Mouse (Mus musculus): ENCODE results near the gene Tiam2.

The Tiam2 gene

GRCm38 (mm10) chr17:3446191-3446950 is 120.0 kb downstream of the Tiam2 start:
- DNase-seq (ENCODE audit: inconsistent age in 2 of 2, low spot score in 1 of 2): peak in 1 of 2 experiments; percentile 83

- DNase-seq (ENCODE audit: inconsistent age in 2 of 2, low spot score in 1 of 2): peak; percentile 36 to 88
Measured at GRCm38 (mm10) chr17:3448725-3449124, 122.4 kb downstream of the Tiam2 start.

- DNase-seq (ENCODE audit: inconsistent age in 2 of 2, low spot score in 1 of 2): peak; percentile 69 to 91
Measured at GRCm38 (mm10) chr17:3451077-3451476, 124.7 kb downstream of the Tiam2 start.

GRCm38 (mm10) chr17:3452571-3453311 is 126.4 kb downstream of the Tiam2 start:
- DNase-seq (ENCODE audit: inconsistent age in 2 of 2, low spot score in 1 of 2): no peak

- peak; percentile 30 to 73 for DNase-seq (ENCODE audit: inconsistent age in 2 of 2, low spot score in 1 of 2)
Measured at GRCm38 (mm10) chr17:3453946-3454345, 127.6 kb downstream of the Tiam2 start.

- no peak for DNase-seq (ENCODE audit: inconsistent age in 2 of 2, low spot score in 1 of 2)
Measured at GRCm38 (mm10) chr17:3454850-3455249, 128.5 kb downstream of the Tiam2 start.

GRCm38 (mm10) chr17:3457914-3458681 is 131.7 kb downstream of the Tiam2 start:
- peak in 1 of 2 experiments; percentile 49 for DNase-seq (ENCODE audit: inconsistent age in 2 of 2, low spot score in 1 of 2)

- no peak for DNase-seq (ENCODE audit: inconsistent age in 2 of 2, low spot score in 1 of 2)
Measured at GRCm38 (mm10) chr17:3465861-3466260, 139.5 kb downstream of the Tiam2 start.

GRCm38 (mm10) chr17:3466681-3467080 is 140.3 kb downstream of the Tiam2 start:
- no peak for DNase-seq (ENCODE audit: inconsistent age in 2 of 2, low spot score in 1 of 2)

- DNase-seq (ENCODE audit: inconsistent age in 2 of 2, low spot score in 1 of 2): no peak
Measured at GRCm38 (mm10) chr17:3467636-3468324, 141.4 kb downstream of the Tiam2 start.

GRCm38 (mm10) chr17:3472018-3472417 is 145.6 kb downstream of the Tiam2 start:
- no peak for DNase-seq (ENCODE audit: inconsistent age in 2 of 2, low spot score in 1 of 2)

- no peak for DNase-seq (ENCODE audit: inconsistent age in 2 of 2, low spot score in 1 of 2)
Measured at GRCm38 (mm10) chr17:3476546-3476945, 150.2 kb downstream of the Tiam2 start.

GRCm38 (mm10) chr17:3481576-3482575 is 155.5 kb downstream of the Tiam2 start:
- DNase-seq (ENCODE audit: inconsistent age in 2 of 2, low spot score in 1 of 2): no peak

- DNase-seq (ENCODE audit: inconsistent age in 2 of 2, low spot score in 1 of 2): no peak
Measured at GRCm38 (mm10) chr17:3483091-3483490, 156.7 kb downstream of the Tiam2 start.

GRCm38 (mm10) chr17:3485851-3486250 is 159.5 kb downstream of the Tiam2 start:
- DNase-seq (ENCODE audit: inconsistent age in 2 of 2, low spot score in 1 of 2): peak; percentile 46 to 89

- DNase-seq (ENCODE audit: inconsistent age in 2 of 2, low spot score in 1 of 2): no peak
Measured at GRCm38 (mm10) chr17:3487211-3487610, 160.8 kb downstream of the Tiam2 start.

- peak in 1 of 2 experiments; percentile 56 for DNase-seq (ENCODE audit: inconsistent age in 2 of 2, low spot score in 1 of 2)
Measured at GRCm38 (mm10) chr17:3487721-3488601, 161.6 kb downstream of the Tiam2 start.

- DNase-seq (ENCODE audit: inconsistent age in 2 of 2, low spot score in 1 of 2): peak; percentile 77 to 95
Measured at GRCm38 (mm10) chr17:3490216-3490895, 164.0 kb downstream of the Tiam2 start.

All from adrenal gland, adult (tissue).